Mouse (Mus musculus) kidney, adult 2 months (tissue): Measurements from ENCODE around the gene Pafah1b1.

Experiments
- CTCF ChIP-seq: fragments of 200-500 bp; conservative IDR thresholded peaks from 2 replicates; pipeline ENCODE4 v1.5.1; 2011; ENCODE audit warnings: low read depth, mild to moderate bottlenecking, control low read depth, low read length, moderate library complexity, mixed read lengths; ENCODE audit not compliant: insufficient read depth, insufficient read length
- POLR2A ChIP-seq: fragments of 200-500 bp; IDR thresholded peaks from one replicate; pipeline ENCODE4 v1.6.1; 2011; ENCODE audit warnings: low read depth, low read length, control low read depth

GRCm38 (mm10) chr11:74748022-74748421 lies 23.6 kb upstream of the Pafah1b1 start:
- TF ChIP-seq CTCF (no peak), POLR2A (no peak)
